Mouse (Mus musculus) midbrain, postnatal 0 days (tissue): ENCODE data around the gene Lce1k. TPM values are rescaled to one million over a fixed set of nuclear protein-coding genes. Genes with fewer than 3 reads are reported as not detected.
A peak's percentile ranks its signal among the peaks of the same experiment; 100 is the strongest.
"Not testable (repeated sequence)": the region's sequence is repeated elsewhere in the genome, so short reads cannot be mapped to it uniquely, and the experiment has no call there.

Source experiments
- ATAC-seq: fragments of 200-750 bp; cut with Nextera tagmentation; 2 replicates; pipeline ENCODE4 v1.8.0; 2017; ENCODE audit warnings: moderate number of reproducible peaks, mild to moderate bottlenecking, moderate TSS enrichment, moderate library complexity; ENCODE audit not compliant: low FRiP score
- DNase-seq: peaks from one replicate; pipeline ENCODE4 v3.0.0-alpha.2; 2015; ENCODE audit warnings: low spot score
- H3K27ac ChIP-seq: fragments of 300-500 bp; sonication (generic); 2 replicates; pipeline ENCODE4 v1.5.1; 2014; ENCODE audit warnings: low read depth, mild to moderate bottlenecking, low read length, mixed read lengths
- H3K27me3 ChIP-seq: fragments of 300-500 bp; sonication (generic); 2 replicates; pipeline ENCODE4 v1.6.1; 2014; ENCODE audit warnings: low read length, control low read depth, mixed read lengths; ENCODE audit not compliant: insufficient read depth
- H3K36me3 ChIP-seq: fragments of 300-500 bp; sonication (generic); 2 replicates; pipeline ENCODE4 v1.6.1; 2014; ENCODE audit warnings: low read length, control low read depth, mixed read lengths; ENCODE audit not compliant: insufficient read depth
- H3K4me1 ChIP-seq: fragments of 300-500 bp; sonication (generic); 2 replicates; pipeline ENCODE4 v1.6.1; 2014; ENCODE audit warnings: mild to moderate bottlenecking, control low read depth, antibody characterized with exemption, low read length, mixed read lengths; ENCODE audit not compliant: insufficient read depth
- H3K4me2 ChIP-seq: fragments of 300-500 bp; sonication (generic); 2 replicates; pipeline ENCODE4 v1.6.1; 2014; ENCODE audit warnings: low read depth, mild to moderate bottlenecking, low read length, mixed read lengths; ENCODE audit not compliant: poor library complexity, severe bottlenecking
- H3K4me3 ChIP-seq: fragments of 300-500 bp; sonication (generic); 2 replicates; pipeline ENCODE4 v1.5.1; 2014; ENCODE audit warnings: low read depth, mild to moderate bottlenecking, low read length, moderate library complexity
- H3K9ac ChIP-seq: fragments of 300-500 bp; sonication (generic); replicated peaks from 2 replicates; pipeline ENCODE4 v1.6.1; 2014; ENCODE audit warnings: mild to moderate bottlenecking, low read length, moderate library complexity, mixed read lengths; ENCODE audit not compliant: poor library complexity, severe bottlenecking
- H3K9me3 ChIP-seq: fragments of 300-500 bp; sonication (generic); 2 replicates; pipeline ENCODE4 v1.6.1; 2016; ENCODE audit warnings: low read length, control low read depth
- CTCF ChIP-seq: IDR thresholded peaks from 2 replicates; pipeline ENCODE4 v1.5.1; 2016; ENCODE audit warnings: antibody characterized with exemption, mild to moderate bottlenecking
- WGBS: fragments of 180-500 bp; shearing (Covaris S2); extraction: QIAGEN DNeasy Blood & Tissue Kit; methylation state at CpG from one replicate; pipeline ENCODE4 v1.1.7; 2014; 5-methylcytosine and 5-hydroxymethylcytosine counted together
- polyA plus RNA-seq: library from polyadenylated mRNA; unstranded; fragments of >200 nt; fragmentation: Nextera tagmentation; extraction: Ambion mirVana; gene quantifications from 2 replicates; pipeline ENCODE4 v1.2.1, GENCODE M21; 2015
- total RNA-seq: library from RNA; depleted of rRNA; stranded (reverse); fragments of >200 nt; gene quantifications from 2 replicates; pipeline ENCODE4 v1.2.3, GENCODE M21; 2014; rRNA removed

Lce1k gene
- not detected in 2 replicates for total RNA-seq
- not detected in 2 replicates for polyA plus RNA-seq

- Histone ChIP-seq H3K4me1 (no peaks in the 10 kb centered on the region), H3K36me3 (no peaks in the 10 kb centered on the region), H3K27me3 (no peaks in the 10 kb centered on the region), H3K4me2 (no peak within 1 kb of the TSS), H3K27ac (no peak within 1 kb of the TSS), H3K4me3 (no peak within 1 kb of the TSS), H3K9me3 (no peaks in the 10 kb centered on the region), H3K9ac (no peak within 1 kb of the TSS)
- ATAC-seq (no peak), DNase-seq (no peak)
- no peak for TF ChIP-seq CTCF
Observed at GRCm38 (mm10) chr3:92807791-92808190, at the start of gene Lce1k. TSS of gene Lce1k (minus strand) at chr3:92807891.

- WGBS, result 92% methylated on average over 3 of the region's 3 CpGs
- no peak for TF ChIP-seq CTCF
- Histone ChIP-seq H3K9ac (no peak within 1 kb of the TSS), H3K27ac (no peak within 1 kb of the TSS), H3K27me3 (no peaks in the 10 kb centered on the region), H3K36me3 (no peaks in the 10 kb centered on the region), H3K4me2 (no peak within 1 kb of the TSS), H3K9me3 (no peaks in the 10 kb centered on the region), H3K4me1 (no peaks in the 10 kb centered on the region), H3K4me3 (no peak within 1 kb of the TSS)
- DNase-seq (no peak), ATAC-seq (no peak)
Observed at GRCm38 (mm10) chr3:92851186-92851585, 43.5 kb upstream of the Lce1k start, which contains the start of gene Lce1l. TSS of gene Lce1l (minus strand) at chr3:92851286.

DNA sequence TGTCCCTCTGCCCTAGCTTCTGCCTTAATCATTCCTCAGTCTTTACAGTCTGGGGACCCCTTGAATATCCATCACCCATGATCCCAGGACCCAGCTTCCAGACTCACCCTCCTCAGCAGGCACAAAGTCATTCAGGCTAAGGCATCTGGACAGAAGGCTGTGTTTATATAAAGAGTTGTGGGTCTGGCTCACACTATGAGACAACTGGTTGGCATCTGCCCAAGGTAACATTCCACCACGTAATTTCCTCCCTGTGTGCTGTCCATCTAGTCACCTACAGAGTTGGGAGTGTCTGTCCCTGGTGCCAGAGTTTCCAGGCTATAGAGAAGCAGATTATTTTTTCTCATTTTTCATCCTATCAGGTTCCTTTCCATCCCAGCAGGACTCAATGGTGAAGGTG, 19.4 kb upstream of the Lce1k start, which contains the start of gene Kprp:
Gene Kprp, minus strand, starts transcription at position 140 of the 400 bp plus-strand sequence.
- Histone ChIP-seq H3K9me3 (no peaks in the 10 kb centered on the region), H3K4me1 (no peaks in the 10 kb centered on the region), H3K9ac (no peak within 1 kb of the TSS), H3K36me3 (no peaks in the 10 kb centered on the region), H3K4me2 (no peak within 1 kb of the TSS), H3K27me3 (no peaks in the 10 kb centered on the region), H3K27ac (no peak within 1 kb of the TSS), H3K4me3 (no peak within 1 kb of the TSS)
- TF ChIP-seq CTCF, result no peak
- DNase-seq, result no peak
- no peak for ATAC-seq
- WGBS, result 58% methylated on average over 1 of the region's 1 CpGs

DNA sequence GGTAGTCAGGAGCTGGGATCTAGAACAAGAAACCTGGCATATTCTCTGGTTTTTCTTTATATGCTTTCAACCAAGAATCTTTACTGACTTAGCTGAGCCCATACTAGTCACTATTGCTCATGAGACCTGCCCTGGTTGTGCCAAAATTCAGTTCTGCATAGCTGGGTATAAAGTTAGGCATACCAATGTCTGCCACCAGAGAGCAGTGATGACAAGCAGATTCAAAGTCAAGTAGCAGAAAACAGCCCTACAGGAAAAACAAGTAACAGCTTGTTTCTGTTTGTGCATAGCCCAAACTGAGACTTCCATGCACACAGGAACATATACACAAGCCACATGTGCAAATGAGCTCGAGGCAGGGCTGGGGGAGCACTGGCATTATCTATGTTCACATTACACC, 18.1 kb upstream of the Lce1k start:
- Histone ChIP-seq H3K4me1 (no peaks in the 10 kb centered on the region), H3K27me3 (no peaks in the 10 kb centered on the region), H3K4me2 (no peak overlapping the region), H3K36me3 (no peaks in the 10 kb centered on the region), H3K9me3 (no peaks in the 10 kb centered on the region), H3K27ac (no peak overlapping the region), H3K9ac (no peak overlapping the region), H3K4me3 (no peak overlapping the region)
- DNase-seq, result peak; percentile 14
- peak; percentile 60 for TF ChIP-seq CTCF
- 13% methylated on average over 1 of the region's 1 CpGs for WGBS
- no peak for ATAC-seq

- not testable (repeated sequence) for ATAC-seq, H3K27me3 ChIP-seq, H3K36me3 ChIP-seq, DNase-seq, H3K4me1 ChIP-seq, H3K4me3 ChIP-seq, H3K4me2 ChIP-seq, H3K9ac ChIP-seq, H3K27ac ChIP-seq, H3K9me3 ChIP-seq
- 92% methylated on average over 2 of the region's 2 CpGs for WGBS
Observed at GRCm38 (mm10) chr3:92816036-92816435, 8.3 kb upstream of the Lce1k start.

- 88% methylated on average over 3 of the region's 3 CpGs for WGBS
- H3K4me3 ChIP-seq, result no peak overlapping the region
- no peak overlapping the region for H3K4me2 ChIP-seq
- ATAC-seq (no peak), DNase-seq (no peak)
- H3K36me3 ChIP-seq, result no peaks in the 10 kb centered on the region
- no peak overlapping the region for H3K27ac ChIP-seq
- no peaks in the 10 kb centered on the region for H3K9me3 ChIP-seq
- no peaks in the 10 kb centered on the region for H3K4me1 ChIP-seq
- H3K27me3 ChIP-seq, result no peaks in the 10 kb centered on the region
- no peak overlapping the region for H3K9ac ChIP-seq
- no peak for TF ChIP-seq CTCF
Observed at GRCm38 (mm10) chr3:92815581-92815980, 7.9 kb upstream of the Lce1k start.
